Mouse (Mus musculus): ENCODE measurements around the gene Klhl25. TPM values are rescaled to one million over a fixed set of nuclear protein-coding genes. Genes with fewer than 3 reads are reported as not detected.
"Not testable (repeated sequence)": the region's sequence is repeated elsewhere in the genome, so short reads cannot be mapped to it uniquely, and the experiment has no call there.

Gene Klhl25
- polyA plus RNA-seq, 1 experiment from 2014 or later, result 8.3 TPM

- H3K36me3 ChIP-seq (ENCODE audit: control insufficient read depth, insufficient read depth, low read length), result peaks cover 9% of the 10 kb centered on the region; the same call in 1 of the 2 replicates
- 44% methylated on average over 7 of the region's 7 CpGs for WGBS
- ATAC-seq (ENCODE audit: insufficient number of reproducible peaks, insufficient read depth, low FRiP score, low read depth), result no peak
- peaks cover 8 to 13% of the 10 kb centered on the region in 2 experiments for H3K4me1 ChIP-seq (ENCODE audit: control insufficient read depth in 2 of 2, insufficient read depth in 2 of 2, low read length in 2 of 2)
- H3K4me3 ChIP-seq (ENCODE audit: control insufficient read depth in 1 of 2, insufficient read depth in 1 of 2, low read depth in 1 of 2, low read length in 2 of 2), result no peak overlapping the region
- H3K27me3 ChIP-seq (ENCODE audit: control insufficient read depth, insufficient read depth, low read length), result no peaks in the 10 kb centered on the region
- no peak overlapping the region for H3K4me2 ChIP-seq (ENCODE audit: low read length)
- no peaks in the 10 kb centered on the region for H3K9me3 ChIP-seq (ENCODE audit: control insufficient read depth, low read length)
- H3K9ac ChIP-seq (ENCODE audit: low read length), result no peak overlapping the region
- no peak overlapping the region for H3K27ac ChIP-seq (replicated peaks in 1 of 2; ENCODE audit: control insufficient read depth in 1 of 2, insufficient read depth in 1 of 2, low read depth in 2 of 2, low read length in 2 of 2)
Observed at GRCm38 (mm10) chr7:75846942-75847341, 1.2 kb upstream of the Klhl25 start.

DNA sequence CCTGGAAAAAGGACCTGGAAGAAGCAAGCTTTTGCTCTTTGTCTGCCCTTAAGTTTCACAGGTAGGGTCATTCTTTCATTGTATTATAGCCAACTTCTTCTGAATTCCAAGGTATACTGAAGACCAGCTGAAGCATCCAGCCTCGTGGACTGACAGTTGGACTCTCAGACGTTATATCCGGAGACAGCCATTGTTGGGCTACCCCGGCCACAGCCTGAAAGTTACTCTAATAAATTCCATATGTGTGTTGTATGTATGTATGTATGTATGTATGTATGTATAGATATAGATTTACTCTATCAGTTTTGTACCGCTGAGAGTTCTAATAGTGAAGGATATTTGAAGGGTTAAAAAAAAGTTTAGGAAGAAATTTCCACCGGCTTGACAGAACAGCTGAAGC, 621 bp upstream of the Klhl25 start:
- Histone ChIP-seq H3K36me3 (ENCODE audit: control insufficient read depth, insufficient read depth, low read length) (peaks cover 11% of the 10 kb centered on the region; the same call in 1 of the 2 replicates), H3K9me3 (ENCODE audit: control insufficient read depth, low read length) (no peaks in the 10 kb centered on the region), H3K27me3 (ENCODE audit: control insufficient read depth, insufficient read depth, low read length) (no peaks in the 10 kb centered on the region), H3K4me3 (ENCODE audit: control insufficient read depth in 1 of 2, insufficient read depth in 1 of 2, low read depth in 1 of 2, low read length in 2 of 2) (peak overlapping the region in 1 of 2 experiments; percentile 73; a peak in 3 of 4 replicates), H3K4me1 (ENCODE audit: control insufficient read depth in 2 of 2, insufficient read depth in 2 of 2, low read length in 2 of 2) (peaks cover 13 to 18% of the 10 kb centered on the region in 2 experiments), H3K9ac (ENCODE audit: low read length) (peak overlapping the region; percentile 92), H3K27ac (replicated peaks in 1 of 2; ENCODE audit: control insufficient read depth in 1 of 2, insufficient read depth in 1 of 2, low read depth in 2 of 2, low read length in 2 of 2) (peak overlapping the region; percentile 57 to 77), H3K4me2 (ENCODE audit: low read length) (peak overlapping the region; percentile 68)
- WGBS, result 11% methylated on average over 6 of the region's 6 CpGs
- ATAC-seq (ENCODE audit: insufficient number of reproducible peaks, insufficient read depth, low FRiP score, low read depth), result no peak

DNA sequence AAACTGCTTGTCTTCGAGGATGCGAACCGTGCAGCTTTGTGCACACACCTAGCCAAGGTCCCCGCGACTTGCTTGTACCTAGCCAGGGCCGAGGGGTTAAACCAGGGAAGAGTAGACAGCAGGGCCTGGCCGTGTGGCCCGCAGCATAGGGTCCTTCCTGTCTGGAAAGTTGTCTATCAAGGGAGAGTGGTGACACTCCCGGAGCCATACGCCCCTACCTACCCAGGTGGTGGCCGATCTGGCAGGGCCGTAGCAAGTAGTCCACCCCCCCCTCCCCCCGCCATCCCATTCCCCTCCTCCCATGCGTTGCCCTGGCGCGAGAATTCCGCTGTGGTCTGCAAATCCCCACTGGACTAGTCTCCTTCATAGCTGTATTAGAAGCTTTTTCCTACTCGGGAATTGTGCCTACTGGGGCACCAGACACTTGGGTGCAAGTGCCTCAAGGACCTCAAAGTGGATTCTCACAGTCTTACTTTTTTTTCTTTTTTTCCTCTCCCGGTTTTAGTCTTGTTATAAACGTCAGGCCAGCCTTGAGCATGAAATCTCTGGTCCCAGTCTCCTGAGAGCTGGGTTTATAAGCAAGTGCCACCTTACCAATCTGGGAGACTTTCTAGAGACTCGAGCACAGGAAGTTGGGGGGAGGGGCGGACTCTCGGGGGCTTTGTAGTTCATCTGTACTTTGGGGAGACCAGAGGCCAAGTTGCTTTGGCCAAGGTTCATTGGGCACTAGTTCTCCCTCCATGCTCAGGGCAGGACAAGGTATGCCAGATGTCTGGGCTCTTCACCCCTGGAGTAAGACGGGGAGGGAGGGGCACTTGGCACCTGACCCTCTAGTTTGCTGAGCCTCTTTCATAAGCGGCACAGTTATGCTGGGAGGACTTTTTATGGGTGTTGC, 913 bp downstream of the Klhl25 start:
- ATAC-seq (ENCODE audit: insufficient number of reproducible peaks, insufficient read depth, low FRiP score, low read depth), result no peak; the same call in 1 of the 2 replicates
- no peaks in the 10 kb centered on the region for H3K9me3 ChIP-seq (ENCODE audit: control insufficient read depth, low read length)
- peaks cover 11% of the 10 kb centered on the region; the same call in 1 of the 2 replicates for H3K36me3 ChIP-seq (ENCODE audit: control insufficient read depth, insufficient read depth, low read length)
- H3K4me3 ChIP-seq (ENCODE audit: control insufficient read depth in 1 of 2, insufficient read depth in 1 of 2, low read depth in 1 of 2, low read length in 2 of 2), result peak overlapping the region; percentile 73 to 93
- no peaks in the 10 kb centered on the region for H3K27me3 ChIP-seq (ENCODE audit: control insufficient read depth, insufficient read depth, low read length)
- 2% methylated on average over 25 of the region's 25 CpGs for WGBS
- peak overlapping the region; percentile 70 for H3K4me2 ChIP-seq (ENCODE audit: low read length)
- peak overlapping the region; percentile 92 for H3K9ac ChIP-seq (ENCODE audit: low read length)
- H3K27ac ChIP-seq (replicated peaks in 1 of 2; ENCODE audit: control insufficient read depth in 1 of 2, insufficient read depth in 1 of 2, low read depth in 2 of 2, low read length in 2 of 2), result peak overlapping the region; percentile 77 to 78
- peaks cover 21 to 33% of the 10 kb centered on the region in 2 experiments for H3K4me1 ChIP-seq (ENCODE audit: control insufficient read depth in 2 of 2, insufficient read depth in 2 of 2, low read length in 2 of 2)

DNA sequence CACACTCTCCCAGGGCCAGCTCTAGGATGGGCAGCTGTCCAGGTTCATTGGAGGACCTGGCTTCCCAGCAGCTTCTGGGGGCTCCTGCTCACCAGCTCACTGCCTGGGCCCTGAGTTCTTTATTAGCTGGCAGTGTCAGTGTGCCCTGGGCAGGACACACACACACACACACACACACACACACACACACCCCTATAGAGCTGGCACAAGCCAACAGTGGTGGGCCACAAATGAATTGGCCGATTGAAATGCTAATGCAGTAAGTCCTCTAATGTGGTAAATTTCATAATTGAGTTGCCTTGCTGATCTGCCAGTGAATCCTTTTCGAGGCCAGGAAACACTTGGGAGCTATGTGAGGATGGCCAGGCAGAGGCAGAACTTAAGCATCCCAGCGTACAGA, 2.3 kb downstream of the Klhl25 start:
- Histone ChIP-seq H3K4me1 (ENCODE audit: control insufficient read depth in 2 of 2, insufficient read depth in 2 of 2, low read length in 2 of 2) (peaks cover 34 to 47% of the 10 kb centered on the region in 2 experiments), H3K36me3 (ENCODE audit: control insufficient read depth, insufficient read depth, low read length) (peaks cover 11% of the 10 kb centered on the region; the same call in 1 of the 2 replicates)
- not testable (repeated sequence) for H3K4me3 ChIP-seq (ENCODE audit: control insufficient read depth in 1 of 2, insufficient read depth in 1 of 2, low read depth in 1 of 2, low read length in 2 of 2); H3K27me3 ChIP-seq (ENCODE audit: control insufficient read depth, insufficient read depth, low read length); H3K27ac ChIP-seq (replicated peaks in 1 of 2; ENCODE audit: control insufficient read depth in 1 of 2, insufficient read depth in 1 of 2, low read depth in 2 of 2, low read length in 2 of 2); H3K9me3 ChIP-seq (ENCODE audit: control insufficient read depth, low read length); ATAC-seq (ENCODE audit: insufficient number of reproducible peaks, insufficient read depth, low FRiP score, low read depth); H3K4me2 ChIP-seq (ENCODE audit: low read length); H3K9ac ChIP-seq (ENCODE audit: low read length)
- 100% methylated on average over 1 of the region's 3 CpGs for WGBS

DNA sequence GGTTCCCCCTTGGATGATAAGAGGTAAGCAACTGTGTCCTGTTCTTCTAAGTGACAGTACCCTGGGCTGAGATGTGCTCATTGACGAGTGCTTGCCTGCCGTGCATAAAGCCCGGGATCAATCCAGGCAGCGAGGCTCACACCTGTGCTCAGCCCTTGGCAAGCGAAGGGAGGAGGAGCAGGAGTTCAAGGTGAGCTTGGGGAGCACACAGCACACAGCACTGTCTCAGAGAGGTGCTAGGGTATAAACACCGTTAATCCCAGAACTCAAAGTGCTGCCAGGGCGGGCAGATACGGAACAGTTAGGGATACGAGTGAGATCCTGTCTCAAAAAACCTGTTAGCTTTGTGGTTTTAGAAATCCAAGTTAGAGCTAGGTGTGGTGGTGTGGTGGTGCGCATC, 3.2 kb downstream of the Klhl25 start:
- ATAC-seq (ENCODE audit: insufficient number of reproducible peaks, insufficient read depth, low FRiP score, low read depth), result no peak
- H3K4me1 ChIP-seq (ENCODE audit: control insufficient read depth in 2 of 2, insufficient read depth in 2 of 2, low read length in 2 of 2), result peaks cover 43 to 56% of the 10 kb centered on the region in 2 experiments

DNA sequence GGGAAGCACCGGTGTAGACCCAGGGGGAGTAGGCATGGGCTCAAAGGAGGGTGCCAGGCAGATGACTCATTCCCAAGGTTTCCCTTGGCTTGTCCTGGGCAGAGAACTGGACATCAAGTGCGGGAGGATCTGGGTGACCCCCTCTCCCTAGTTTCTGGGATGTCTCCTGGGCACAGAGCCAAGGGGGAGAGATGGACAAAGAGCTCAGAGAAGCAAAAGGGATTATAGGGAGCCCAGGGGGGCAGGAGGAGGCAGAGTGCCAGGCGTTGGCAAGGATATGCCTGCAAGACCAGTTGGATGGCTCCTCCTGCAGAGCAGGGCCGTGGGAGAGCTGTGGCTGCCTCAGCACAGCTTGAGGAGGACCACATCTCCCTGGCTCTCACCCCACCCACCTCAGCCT, 4.3 kb downstream of the Klhl25 start:
- Histone ChIP-seq H3K9me3 (ENCODE audit: control insufficient read depth, low read length) (no peaks in the 10 kb centered on the region), H3K9ac (ENCODE audit: low read length) (no peak overlapping the region), H3K36me3 (ENCODE audit: control insufficient read depth, insufficient read depth, low read length) (peaks cover 11% of the 10 kb centered on the region; the same call in 1 of the 2 replicates), H3K27ac (replicated peaks in 1 of 2; ENCODE audit: control insufficient read depth in 1 of 2, insufficient read depth in 1 of 2, low read depth in 2 of 2, low read length in 2 of 2) (no peak overlapping the region), H3K4me3 (ENCODE audit: control insufficient read depth in 1 of 2, insufficient read depth in 1 of 2, low read depth in 1 of 2, low read length in 2 of 2) (no peak overlapping the region), H3K27me3 (ENCODE audit: control insufficient read depth, insufficient read depth, low read length) (no peaks in the 10 kb centered on the region), H3K4me2 (ENCODE audit: low read length) (no peak overlapping the region), H3K4me1 (ENCODE audit: control insufficient read depth in 2 of 2, insufficient read depth in 2 of 2, low read length in 2 of 2) (peaks cover 43 to 55% of the 10 kb centered on the region in 2 experiments)
- ATAC-seq (ENCODE audit: insufficient number of reproducible peaks, insufficient read depth, low FRiP score, low read depth), result no peak
- 55% methylated on average over 4 of the region's 4 CpGs for WGBS

More for the DNA sequence above, 3.2 kb downstream of the Klhl25 start:
- Histone ChIP-seq H3K9me3 (ENCODE audit: control insufficient read depth, low read length) (no peaks in the 10 kb centered on the region), H3K36me3 (ENCODE audit: control insufficient read depth, insufficient read depth, low read length) (peaks cover 11% of the 10 kb centered on the region; the same call in 1 of the 2 replicates), H3K27me3 (ENCODE audit: control insufficient read depth, insufficient read depth, low read length) (no peaks in the 10 kb centered on the region), H3K9ac (ENCODE audit: low read length) (no peak overlapping the region), H3K4me3 (ENCODE audit: control insufficient read depth in 1 of 2, insufficient read depth in 1 of 2, low read depth in 1 of 2, low read length in 2 of 2) (no peak overlapping the region), H3K4me2 (ENCODE audit: low read length) (no peak overlapping the region), H3K27ac (replicated peaks in 1 of 2; ENCODE audit: control insufficient read depth in 1 of 2, insufficient read depth in 1 of 2, low read depth in 2 of 2, low read length in 2 of 2) (no peak overlapping the region)
- WGBS, result 84% methylated on average over 10 of the region's 10 CpGs

GRCm38 (mm10) chr7:75853171-75853830, 5.2 kb downstream of the Klhl25 start:
- no peak overlapping the region for H3K9ac ChIP-seq (ENCODE audit: low read length)
- H3K4me2 ChIP-seq (ENCODE audit: low read length), result no peak overlapping the region
- peaks cover 11% of the 10 kb centered on the region; the same call in 1 of the 2 replicates for H3K36me3 ChIP-seq (ENCODE audit: control insufficient read depth, insufficient read depth, low read length)
- H3K27me3 ChIP-seq (ENCODE audit: control insufficient read depth, insufficient read depth, low read length), result no peaks in the 10 kb centered on the region
- WGBS, result 81% methylated on average over 8 of the region's 8 CpGs
- H3K9me3 ChIP-seq (ENCODE audit: control insufficient read depth, low read length), result no peaks in the 10 kb centered on the region
- no peak overlapping the region for H3K27ac ChIP-seq (replicated peaks in 1 of 2; ENCODE audit: control insufficient read depth in 1 of 2, insufficient read depth in 1 of 2, low read depth in 2 of 2, low read length in 2 of 2)
- ATAC-seq (ENCODE audit: insufficient number of reproducible peaks, insufficient read depth, low FRiP score, low read depth), result no peak
- no peak overlapping the region for H3K4me3 ChIP-seq (ENCODE audit: control insufficient read depth in 1 of 2, insufficient read depth in 1 of 2, low read depth in 1 of 2, low read length in 2 of 2)
- peaks cover 43 to 53% of the 10 kb centered on the region in 2 experiments for H3K4me1 ChIP-seq (ENCODE audit: control insufficient read depth in 2 of 2, insufficient read depth in 2 of 2, low read length in 2 of 2)

Measured in heart, embryonic 14.5 days (tissue).